Mouse (Mus musculus) kidney, postnatal 25 days (tissue): ENCODE results near the gene Unc119b.
"Not testable (repeated sequence)": the region's sequence is repeated elsewhere in the genome, so short reads cannot be mapped to it uniquely, and the experiment has no call there.

Source experiments
- DNase-seq, 2 experiments: peaks; one replicate each; pipeline ENCODE4 v3.0.0; 2021; ENCODE audit warnings: mixed read lengths in 2 of 2

Gene Unc119b

GRCm38 (mm10) chr5:115156933-115157589 is 22.3 kb upstream of the Unc119b start:
- peak in 1 of 2 experiments; percentile 56 for DNase-seq

- DNase-seq: peak in 1 of 2 experiments; percentile 21
Measured at GRCm38 (mm10) chr5:115156401-115156800, 21.6 kb upstream of the Unc119b start.

- peak; percentile 82 to 91 for DNase-seq
Measured at GRCm38 (mm10) chr5:115155831-115156230, 21.1 kb upstream of the Unc119b start.

DNA sequence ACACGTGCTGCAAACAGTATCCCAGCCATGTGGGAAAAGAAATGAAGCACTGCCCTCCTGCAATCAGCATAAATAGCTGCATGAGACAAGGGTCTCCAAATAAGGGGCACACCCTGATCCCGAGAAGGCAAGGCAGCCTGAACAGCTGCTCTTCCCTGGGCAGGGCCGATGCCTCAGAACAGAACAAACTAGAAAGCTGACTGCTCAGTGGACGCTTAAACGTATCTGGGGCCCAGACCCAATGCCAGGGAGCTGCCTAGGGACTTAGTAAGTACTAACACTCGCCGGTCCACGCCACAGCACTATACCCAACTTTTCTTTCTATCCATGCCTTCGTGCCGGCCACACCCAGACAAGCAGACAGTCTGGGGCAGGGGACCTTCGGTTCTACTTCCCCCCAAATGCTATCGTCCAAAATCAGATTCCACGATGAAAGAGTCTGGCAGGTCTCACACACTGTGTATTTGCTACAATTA is 20.4 kb upstream of the Unc119b start:
- DNase-seq: peak in 1 of 2 experiments; percentile 37

GRCm38 (mm10) chr5:115152132-115152956 is 17.6 kb upstream of the Unc119b start:
- peak in 1 of 2 experiments; percentile 27 for DNase-seq

- DNase-seq: peak; percentile 70 to 90
Measured at GRCm38 (mm10) chr5:115151457-115151856, 16.7 kb upstream of the Unc119b start.

- DNase-seq: peak in 1 of 2 experiments; percentile 36
Measured at GRCm38 (mm10) chr5:115150991-115151390, 16.2 kb upstream of the Unc119b start.

GRCm38 (mm10) chr5:115149675-115150459 is 15.1 kb upstream of the Unc119b start:
- peak in 1 of 2 experiments; percentile 36 for DNase-seq

DNA sequence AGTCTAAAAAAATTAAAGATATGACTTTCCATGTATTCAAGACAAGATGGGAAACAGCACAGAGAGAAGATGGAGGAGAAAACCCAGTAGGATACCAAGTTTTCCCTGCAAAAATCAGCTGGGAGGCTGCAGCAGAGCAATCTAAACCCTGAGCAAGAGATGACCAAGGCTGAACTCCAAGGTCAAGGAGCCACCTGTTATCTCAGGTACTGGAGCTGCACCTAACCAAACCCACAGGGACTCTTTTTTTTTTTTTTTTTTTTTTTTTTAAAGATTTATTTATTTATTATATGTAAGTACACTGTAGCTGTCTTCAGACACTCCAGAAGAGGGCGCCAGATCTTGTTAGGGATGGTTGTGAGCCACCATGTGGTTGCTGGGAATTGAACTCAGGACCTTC is 14.1 kb upstream of the Unc119b start:
- not testable (repeated sequence) for DNase-seq

GRCm38 (mm10) chr5:115148378-115148777 is 13.6 kb upstream of the Unc119b start:
- peak in 1 of 2 experiments; percentile 22 for DNase-seq

- peak in 1 of 2 experiments; percentile 67 for DNase-seq
Measured at GRCm38 (mm10) chr5:115147388-115147787, 12.6 kb upstream of the Unc119b start.

- peak in 1 of 2 experiments; percentile 22 for DNase-seq
Measured at GRCm38 (mm10) chr5:115146747-115147130, 12.0 kb upstream of the Unc119b start.

DNA sequence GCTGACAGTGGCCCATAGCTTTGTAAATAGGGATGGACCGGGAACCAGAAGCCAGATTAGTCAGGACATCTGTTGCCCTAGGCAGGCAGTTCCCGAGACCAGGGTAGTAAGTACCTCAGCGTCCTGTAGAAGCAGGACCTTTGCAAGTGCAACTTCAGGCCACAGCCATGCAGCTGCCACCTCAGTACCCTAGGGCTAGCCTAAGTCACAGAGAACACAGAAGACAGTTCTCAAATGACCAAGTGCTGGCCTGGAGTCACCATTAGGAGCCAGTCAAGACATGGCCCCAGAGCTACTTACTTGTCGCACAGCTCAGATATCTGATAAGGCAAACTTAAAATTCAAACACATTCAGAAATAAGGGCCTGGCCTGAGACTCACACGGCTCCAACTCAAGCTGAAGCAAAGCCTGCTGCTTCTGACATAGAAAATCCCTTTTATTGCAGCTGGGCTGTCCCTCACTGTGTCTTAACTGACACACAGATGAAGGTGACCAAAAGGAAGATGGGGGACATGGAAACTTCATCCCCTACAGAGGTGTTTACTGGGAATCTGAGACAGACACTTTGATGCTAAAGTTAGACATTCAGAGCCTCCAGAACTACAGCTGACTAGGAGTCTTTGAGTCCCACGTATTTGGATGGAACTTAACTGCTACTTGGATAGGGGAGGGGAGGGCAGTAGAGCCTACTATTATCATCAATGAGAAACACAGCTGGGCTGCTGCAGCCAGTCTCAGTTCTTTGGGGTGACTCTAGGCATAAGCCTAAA is 11.4 kb upstream of the Unc119b start:
- peak in 1 of 2 experiments; percentile 26 for DNase-seq

DNA sequence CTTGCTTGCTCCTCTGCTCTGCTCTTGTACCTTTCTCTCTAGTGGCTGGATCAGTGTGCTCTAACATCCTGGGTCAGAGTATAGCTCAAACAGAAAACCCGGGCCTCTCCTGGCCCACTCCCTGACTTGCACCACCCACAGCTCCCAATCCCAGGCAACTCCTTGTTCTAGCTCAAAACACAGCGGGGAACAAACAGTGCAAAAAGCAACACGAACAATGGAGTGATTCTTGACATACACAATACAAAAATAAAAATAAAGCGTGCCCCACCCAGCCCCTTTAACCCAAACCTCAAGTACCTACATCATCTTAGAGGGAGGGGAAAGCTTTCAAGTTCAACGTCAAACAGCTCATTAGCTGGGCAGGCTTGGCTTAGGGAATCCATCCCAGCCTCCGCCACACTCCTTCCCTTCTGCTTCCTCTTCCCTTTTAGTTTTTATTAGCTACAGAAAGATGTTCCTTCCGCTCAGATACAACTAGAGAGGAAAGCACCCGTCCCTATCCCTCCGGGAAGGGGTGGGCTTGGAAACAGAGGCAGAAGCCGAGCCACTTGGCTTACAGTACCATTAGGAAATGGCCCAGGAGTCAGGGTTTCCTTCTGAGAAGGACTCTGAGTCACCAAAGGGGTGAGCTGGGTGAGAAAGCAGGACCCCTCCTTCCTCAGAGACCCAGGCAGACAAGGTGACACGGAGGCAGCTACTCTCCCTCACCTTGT is 10.6 kb upstream of the Unc119b start:
- DNase-seq: peak in 1 of 2 experiments; percentile 48

- peak in 1 of 2 experiments; percentile 30 for DNase-seq
Measured at GRCm38 (mm10) chr5:115144471-115144870, 9.7 kb upstream of the Unc119b start.

DNA sequence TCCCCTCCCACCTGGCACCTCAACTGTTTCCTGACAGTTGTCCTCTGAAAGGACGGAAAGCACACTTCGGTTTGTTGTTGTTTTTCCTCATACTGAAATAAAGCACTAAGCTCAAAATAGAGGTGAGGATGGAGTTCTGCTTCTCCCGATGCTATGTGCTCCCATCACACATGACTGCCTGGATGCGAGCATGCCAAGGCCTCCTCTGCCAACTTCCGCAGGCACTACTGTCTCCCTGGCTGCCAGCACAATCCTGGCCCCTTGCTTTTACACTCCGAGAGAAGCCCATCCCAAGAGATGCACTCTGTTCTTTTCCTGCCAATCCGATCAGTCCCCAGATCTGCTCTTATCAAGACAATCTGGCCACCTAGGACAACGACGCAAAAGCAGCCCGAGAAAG is 8.8 kb upstream of the Unc119b start:
- DNase-seq: no peak

DNA sequence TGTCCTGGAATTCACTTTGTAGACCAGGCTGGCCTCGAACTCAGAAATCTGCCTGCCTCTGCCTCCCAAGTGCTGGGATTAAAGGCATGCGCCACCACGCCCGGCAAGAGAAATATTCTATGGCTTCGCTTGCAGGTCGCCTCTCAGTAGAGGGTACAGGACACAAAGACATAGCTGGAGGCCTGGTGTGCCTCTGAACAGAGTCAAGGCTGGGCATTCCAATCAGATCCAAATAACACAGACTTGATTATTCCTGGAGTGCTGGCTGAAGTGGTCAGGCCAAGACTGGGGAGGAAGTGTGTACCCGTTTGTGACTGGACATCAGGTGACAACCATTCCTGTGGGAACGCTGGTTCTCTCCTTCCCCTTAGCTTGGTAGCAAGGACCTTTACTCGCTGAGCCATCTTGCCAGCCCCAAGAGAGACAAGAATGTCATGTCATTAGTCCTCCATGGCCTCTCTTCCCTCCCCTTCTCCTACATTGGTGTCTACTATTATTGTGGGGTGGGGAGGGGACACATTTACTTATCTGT is 7.5 kb upstream of the Unc119b start:
- no peak for DNase-seq

DNA sequence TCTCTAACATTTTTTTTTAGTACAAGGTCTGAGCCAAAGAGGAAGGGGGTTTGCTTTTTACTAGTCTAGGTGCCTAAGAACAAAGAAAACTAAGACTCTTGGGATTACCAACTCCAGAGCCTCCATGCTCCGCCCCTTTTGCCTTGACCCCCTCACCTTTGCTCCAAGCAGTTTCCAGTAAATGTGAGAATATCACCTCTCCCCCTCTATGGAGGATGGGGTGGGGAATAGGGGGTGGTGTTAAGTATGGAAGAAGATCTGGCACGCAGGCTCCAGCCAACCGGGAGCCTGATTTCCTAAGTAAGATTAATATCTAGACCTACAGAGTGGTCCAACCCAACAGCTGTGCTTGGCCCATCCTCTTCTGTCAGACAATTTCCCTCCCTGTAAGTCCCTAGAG is 6.0 kb upstream of the Unc119b start:
- DNase-seq: peak in 1 of 2 experiments; percentile 45

DNA sequence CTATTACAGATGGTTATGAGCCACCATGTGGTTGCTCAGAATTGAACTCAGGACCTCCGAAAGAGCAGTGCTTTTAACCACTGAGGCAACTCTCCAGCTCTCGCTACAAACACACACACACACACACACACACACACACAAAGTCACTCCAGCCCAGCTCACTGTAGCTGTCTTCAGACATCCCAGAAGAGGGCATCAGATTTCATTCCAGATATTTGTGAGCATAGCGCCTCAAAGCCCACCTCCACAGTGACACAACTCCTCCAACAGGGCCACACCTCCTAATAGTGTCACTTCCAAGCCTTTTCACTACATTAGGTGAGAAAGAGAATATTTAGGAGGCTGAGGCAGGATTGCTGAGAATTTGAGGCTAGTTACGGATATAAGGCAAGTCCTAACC is 4.3 kb upstream of the Unc119b start:
- no peak for DNase-seq

- peak; percentile 25 to 62 for DNase-seq
Measured at GRCm38 (mm10) chr5:115133358-115134066, 1.3 kb downstream of the Unc119b start.
